Mouse (Mus musculus): ENCODE measurements around the gene Gpr35.
A peak's percentile ranks its signal among the peaks of the same experiment; 100 is the strongest.

Gene Gpr35

DNA sequence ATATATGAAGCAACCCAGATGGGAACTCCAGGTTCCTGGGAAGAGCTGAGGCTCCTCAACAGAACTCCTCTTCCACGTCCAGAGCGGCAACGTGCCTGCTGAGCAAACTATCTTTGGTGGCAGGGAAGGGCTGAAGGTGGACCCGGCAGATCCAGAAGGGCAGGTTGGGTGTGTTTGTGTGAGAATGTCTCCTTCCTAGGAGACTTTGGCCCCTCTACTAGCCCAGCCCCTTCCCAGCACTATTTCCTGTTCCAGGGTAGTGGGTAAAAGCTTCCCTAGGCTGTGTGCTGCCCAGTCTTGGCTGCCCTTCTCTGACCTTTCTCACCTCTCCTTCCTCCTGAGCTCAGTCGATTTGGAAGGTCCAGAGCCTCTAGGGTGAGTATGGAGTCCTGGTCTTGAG lies at the start of gene Gpr35:
TSS of gene Gpr35 (plus strand) at position 259 of the 400 bp plus-strand sequence.
- DNase-seq (ENCODE audit: low read depth in 1 of 2, low spot score in 2 of 2): no peak

DNA sequence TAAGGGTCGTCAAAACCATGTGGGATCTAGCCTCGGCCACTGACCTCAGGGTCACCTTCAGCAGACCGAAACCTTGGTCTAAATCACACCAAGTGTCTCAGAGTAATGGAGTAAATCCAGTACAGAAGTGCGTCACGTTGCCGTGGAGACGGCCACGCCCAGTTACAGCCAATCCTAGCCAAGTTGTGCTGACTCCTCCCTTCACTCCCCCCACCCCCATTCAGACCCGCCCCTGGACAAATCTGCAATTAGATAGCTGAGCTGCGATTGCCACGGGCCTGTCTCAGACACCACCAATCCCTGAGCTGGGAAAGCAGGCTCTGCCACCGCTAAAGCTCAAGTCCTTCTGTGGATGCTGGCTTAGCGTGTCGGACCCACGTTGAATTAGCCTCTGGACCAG lies 47.9 kb upstream of the Gpr35 start, which contains the start of gene Ankmy1:
TSS of gene Ankmy1 (minus strand) at position 121 of the 400 bp plus-strand sequence.
- no peak for DNase-seq (ENCODE audit: low read depth in 1 of 2, low spot score in 2 of 2)

DNA sequence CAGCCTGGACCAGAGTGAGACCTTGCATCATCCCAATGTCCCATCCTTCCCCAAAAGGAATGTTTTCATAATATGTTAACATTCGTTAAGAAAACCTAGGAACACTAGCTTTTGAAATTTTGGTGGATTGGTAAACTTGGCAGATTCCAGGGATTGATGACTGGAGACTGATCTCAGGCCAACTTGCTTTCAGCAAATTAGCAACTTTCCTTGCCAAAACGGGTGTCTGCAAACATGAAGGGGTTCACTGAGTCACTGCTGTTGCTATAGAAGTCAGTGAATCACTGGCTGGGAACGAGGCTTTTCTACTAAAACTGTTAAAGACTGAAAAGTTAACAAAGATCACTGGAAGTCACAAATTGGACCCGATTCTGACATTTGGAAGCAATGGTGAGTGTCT lies 47.0 kb upstream of the Gpr35 start:
- DNase-seq (ENCODE audit: low read depth in 1 of 2, low spot score in 2 of 2): no peak

DNA sequence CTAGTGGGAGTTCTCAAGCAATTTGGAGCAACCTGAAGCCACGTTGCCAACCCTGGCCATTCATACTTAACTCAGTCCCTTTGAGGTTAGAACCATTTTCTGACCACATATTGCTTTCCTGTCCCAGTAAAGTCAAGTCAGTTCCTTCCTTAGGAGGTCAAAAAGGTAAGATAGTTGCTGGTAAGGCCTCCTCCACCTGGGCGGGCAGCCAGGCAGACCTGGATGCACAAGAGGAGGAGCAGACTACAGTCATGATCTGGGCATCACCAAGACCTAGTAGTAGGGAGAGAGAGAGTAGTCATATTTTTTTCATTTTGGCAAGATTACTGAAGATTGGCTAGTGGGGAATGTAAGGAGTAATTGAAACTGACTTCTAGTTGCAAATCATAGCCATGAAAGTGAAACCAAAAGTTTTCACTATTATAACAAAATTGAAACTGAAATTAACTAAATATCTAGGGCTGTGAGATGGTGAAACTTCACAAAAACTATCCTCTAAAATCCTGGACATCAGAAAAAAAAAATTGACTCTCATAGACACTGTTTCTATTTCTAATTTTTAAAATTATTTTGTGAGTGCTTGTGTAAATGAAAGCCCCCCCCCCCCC lies 44.9 kb upstream of the Gpr35 start:
- no peak for DNase-seq (ENCODE audit: low read depth in 1 of 2, low spot score in 2 of 2)

DNA sequence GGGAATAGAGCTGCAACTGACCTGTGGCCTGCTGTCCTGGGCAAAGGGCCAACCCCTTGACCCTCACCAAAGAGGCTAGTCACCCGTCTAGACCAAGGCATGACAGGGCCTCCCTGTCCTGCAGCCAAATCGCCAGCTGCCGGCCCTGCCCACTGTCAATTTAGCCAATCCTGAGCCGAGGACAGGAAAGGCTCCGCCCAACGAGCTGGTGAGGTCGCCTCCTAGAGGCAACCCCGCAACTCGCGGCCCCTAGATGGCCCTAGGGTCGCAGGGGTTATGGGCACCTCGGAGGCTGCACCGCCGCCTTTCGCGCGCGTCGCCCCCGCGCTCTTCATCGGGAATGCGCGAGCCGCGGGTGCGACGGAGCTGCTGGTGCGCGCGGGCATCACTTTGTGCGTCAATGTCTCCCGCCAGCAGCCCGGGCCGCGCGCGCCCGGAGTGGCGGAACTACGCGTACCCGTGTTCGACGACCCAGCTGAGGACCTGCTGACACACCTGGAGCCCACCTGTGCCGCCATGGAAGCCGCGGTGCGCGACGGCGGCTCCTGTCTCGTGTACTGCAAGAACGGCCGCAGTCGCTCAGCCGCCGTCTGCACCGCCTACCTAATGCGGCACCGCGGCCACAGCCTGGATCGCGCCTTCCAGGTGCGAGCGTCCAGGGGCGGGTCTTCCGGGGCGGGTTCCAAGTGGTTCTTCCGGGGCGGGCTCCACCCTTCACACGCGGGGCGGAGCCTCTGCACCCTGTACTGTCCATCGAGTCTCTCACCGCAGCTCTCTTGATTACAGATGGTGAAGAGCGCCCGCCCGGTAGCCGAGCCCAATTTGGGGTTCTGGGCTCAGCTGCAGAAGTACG lies 43.7 kb upstream of the Gpr35 start, which contains the start of gene Dusp28:
TSS of gene Dusp28 (plus strand) at position 203 of the 853 bp plus-strand sequence.
- DNase-seq (ENCODE audit: low read depth in 1 of 2, low spot score in 2 of 2): peak in 1 of 2 experiments; percentile 66

DNA sequence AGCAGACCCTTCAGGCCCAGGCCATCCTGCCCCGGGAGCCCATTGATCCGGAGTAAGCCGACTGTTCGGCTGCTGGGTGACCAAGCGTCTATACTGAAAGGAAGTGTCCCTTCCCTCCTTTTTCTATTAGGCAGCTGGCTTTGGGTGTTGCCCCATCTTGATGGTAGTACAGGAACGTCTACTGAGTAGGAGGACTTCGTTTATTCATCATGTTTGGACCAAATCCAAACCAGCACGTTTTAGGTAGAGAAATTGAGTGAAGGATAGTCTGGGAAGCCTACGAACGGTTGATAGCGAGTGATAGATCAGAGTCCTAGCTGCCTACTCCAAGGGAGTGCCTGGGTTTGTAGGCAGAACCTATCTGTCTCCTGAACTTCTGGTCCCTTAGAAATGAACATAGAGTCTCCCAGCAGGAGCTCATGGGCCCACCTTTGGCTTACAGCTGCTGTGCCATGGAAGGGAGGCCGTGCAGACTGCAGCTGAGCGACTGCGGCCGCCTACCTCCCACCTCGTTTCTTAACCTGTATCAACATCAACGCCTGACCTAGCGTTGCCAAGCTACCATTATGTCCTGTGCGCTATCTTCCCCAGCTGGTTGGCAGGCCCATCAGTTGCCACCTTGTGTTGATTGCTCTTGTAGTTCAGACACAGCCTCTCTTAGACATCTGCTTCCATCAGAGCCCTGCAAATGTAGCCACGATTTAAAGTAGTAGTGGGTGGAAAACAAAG lies 42.9 kb upstream of the Gpr35 start:
- DNase-seq (ENCODE audit: low read depth in 1 of 2, low spot score in 2 of 2): no peak

DNA sequence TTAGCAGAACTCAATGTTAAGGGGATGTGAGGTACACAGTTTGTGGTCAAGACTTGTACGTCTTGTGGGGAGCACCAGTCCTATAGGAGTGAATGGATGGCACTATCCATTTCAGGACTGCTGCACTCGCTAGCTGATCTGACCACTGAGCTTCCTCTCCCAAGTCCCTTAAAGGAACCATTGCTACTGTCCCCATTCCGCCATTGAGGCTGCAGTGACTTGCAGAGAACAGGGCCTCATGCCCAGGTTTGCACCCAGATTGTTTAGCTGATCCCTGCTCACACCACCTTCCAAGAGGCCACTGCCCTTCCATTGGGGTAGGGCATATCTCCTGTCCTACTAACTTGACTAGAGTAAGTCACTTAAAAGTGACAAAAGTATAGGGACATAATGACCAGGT lies 42.0 kb upstream of the Gpr35 start:
- no peak for DNase-seq (ENCODE audit: low read depth in 1 of 2, low spot score in 2 of 2)

DNA sequence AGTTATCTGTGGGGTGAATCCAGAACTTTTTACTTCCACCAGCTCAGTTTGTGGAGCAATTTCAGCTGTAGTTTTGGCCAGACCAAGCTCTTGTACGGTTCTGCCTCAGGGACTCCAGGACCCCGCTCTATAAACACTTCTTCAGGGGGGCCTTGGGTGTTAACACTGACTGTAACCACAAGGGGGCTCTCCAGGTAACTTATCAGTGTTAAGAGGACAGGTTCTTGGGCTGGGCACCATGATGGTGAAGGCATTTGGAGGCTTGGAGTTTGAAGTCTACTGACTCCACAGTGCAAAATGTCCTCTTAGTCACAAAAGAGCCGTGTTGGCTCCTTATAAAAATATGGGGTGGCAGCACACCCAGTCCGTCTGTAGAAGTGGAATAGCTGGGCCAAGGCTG lies 41.6 kb upstream of the Gpr35 start:
- DNase-seq (ENCODE audit: low read depth in 1 of 2, low spot score in 2 of 2): no peak

DNA sequence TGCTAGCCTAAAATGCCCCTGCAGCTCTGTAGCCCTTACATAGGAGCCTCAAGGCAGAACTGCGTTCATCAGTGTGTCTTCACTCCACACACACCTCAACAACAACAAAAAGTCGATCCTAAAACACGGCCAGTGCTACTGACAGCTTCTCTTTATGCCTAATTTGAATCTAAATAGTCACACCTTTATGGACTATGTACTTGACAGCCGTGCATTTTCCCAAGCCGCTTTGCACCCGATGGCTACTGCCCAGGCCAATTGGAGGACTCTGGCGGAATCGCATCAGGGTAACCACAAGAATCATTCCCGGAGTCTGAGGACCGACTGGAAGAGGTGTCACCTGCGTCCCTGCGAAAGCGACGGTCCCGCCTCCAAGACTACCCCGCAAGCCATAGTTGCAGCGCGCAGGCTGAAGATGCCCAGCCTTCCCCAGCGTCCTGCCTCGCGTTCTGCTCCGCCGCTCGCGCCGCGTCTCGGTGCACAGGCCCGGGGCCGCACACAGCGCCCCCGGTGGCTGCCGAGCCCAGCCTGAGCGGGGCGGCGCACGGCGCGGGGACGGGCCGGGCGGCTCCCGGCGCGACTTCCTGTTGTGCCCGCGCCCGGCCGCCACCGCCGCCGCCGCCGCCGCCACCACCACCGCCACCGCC lies 40.3 kb upstream of the Gpr35 start, which contains the start of gene Rnpepl1:
TSS of gene Rnpepl1 (plus strand) at position 545 of the 647 bp plus-strand sequence.
- DNase-seq (ENCODE audit: low read depth in 1 of 2, low spot score in 2 of 2): peak in 1 of 2 experiments; percentile 36

DNA sequence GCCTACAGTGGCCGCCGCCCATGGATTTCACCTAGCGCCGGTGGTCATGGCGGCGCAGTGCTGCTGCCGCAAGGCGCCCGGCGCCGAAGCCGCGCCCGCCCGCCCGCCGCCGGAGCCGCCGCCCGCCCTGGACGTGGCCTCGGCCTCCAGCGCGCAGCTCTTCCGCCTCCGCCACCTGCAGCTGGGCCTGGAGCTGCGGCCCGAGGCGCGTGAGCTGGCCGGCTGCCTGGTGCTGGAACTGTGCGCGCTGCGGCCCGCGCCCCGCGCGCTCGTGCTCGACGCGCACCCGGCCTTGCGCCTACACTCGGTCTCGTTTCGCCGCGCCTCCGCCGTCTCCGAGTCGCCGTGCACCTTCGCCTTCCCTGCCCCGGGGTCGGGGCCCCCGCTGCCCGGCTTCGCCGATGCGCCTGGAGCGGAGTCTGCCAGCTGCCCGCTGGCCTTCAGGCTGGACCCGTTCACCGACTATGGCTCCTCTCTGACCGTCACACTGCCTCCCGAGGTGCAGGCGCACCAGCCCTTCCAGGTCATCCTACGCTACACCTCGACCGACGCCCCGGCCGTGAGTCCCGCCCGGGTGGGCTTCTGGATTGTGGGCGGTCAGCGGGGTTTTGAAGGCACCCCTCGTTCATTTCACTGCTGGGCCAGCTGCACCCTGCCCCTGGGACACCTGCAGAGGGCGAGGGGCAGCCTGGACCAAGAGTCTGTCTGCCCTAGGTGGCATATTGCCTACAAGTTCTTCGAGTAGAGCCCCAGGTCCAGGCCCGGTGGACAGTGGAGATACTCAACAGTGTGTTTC lies 39.5 kb upstream of the Gpr35 start:
- no peak for DNase-seq (ENCODE audit: low read depth in 1 of 2, low spot score in 2 of 2)

DNA sequence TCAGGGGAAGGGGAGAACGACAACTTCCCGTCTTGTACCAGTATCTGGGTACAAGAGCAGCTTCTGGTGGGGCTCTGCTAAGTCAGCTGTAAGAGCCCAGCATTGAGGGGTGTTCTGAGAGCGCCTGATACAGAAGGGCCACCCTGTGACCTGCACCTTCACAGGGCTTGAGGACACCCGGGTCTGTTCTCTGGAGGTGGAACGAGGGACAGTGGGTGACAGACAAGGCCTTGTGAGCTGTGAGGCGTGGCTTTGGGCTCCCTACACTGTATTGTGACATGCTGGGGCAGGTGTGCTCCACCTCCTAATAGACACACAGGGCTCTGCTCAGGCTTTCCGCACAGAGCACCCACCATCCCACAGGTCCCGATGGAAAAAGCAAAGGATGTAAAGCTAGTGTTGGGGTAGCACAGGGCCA lies 38.9 kb upstream of the Gpr35 start:
- no peak for DNase-seq (ENCODE audit: low read depth in 1 of 2, low spot score in 2 of 2)

DNA sequence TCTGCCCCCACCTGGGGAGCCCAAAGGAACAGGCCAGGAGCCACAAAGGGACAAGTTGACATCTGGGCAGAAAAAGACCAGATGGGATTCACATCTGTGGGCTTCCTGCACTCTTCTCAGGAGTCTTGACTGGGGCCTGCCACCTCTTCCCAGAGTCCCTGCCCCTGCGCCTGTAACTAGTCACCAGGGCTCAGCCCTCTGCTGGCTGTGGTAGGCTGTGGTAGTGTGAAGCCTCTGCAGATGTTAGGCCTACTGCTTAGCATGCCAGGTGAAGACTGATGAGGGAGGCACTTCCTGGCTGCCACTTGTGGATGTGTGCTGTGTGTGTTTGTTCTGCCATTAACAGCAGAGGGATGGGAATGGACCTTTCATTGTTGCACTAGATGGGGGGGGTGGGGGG lies 38.4 kb upstream of the Gpr35 start:
- DNase-seq (ENCODE audit: low read depth in 1 of 2, low spot score in 2 of 2): no peak

DNA sequence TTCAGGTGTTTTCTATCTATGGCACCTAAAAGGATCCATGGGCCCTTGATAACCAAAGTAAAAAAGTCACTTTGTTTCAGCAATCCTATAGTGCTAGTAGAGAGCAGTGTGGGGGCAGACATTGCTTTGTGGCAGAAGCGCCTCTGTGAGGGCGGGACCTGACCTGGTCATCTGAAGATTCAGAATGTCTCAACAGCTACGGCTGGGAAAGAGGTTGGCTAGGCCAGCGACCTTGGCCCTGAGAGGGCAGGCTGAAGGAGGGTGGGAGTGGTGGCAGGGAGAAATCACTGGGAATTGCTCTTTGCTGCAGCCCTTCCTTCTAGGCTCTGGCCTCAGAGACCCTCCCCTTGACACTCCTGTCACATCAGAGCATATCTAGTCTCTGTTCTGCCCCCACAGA lies 36.4 kb upstream of the Gpr35 start:
- DNase-seq (ENCODE audit: low read depth in 1 of 2, low spot score in 2 of 2): no peak

DNA sequence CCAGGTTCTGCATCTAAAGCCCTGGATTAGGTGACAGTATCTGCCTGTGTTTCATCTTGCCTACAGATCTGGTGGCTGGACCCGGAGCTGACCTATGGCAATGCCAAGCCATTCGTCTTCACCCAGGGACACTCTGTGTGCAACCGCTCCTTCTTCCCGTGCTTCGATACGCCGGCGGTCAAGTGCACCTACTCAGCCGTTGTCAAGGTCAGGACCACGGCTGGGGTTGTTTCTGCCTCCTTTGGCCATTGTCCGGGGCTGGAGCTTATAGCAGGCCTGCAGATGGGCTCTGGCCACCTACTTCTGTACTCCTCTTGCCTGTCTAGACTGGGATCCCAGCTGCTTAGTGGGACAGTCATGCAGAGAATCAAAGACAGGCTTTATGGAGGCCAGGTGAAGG lies 35.7 kb upstream of the Gpr35 start:
- no peak for DNase-seq (ENCODE audit: low read depth in 1 of 2, low spot score in 2 of 2)

DNA sequence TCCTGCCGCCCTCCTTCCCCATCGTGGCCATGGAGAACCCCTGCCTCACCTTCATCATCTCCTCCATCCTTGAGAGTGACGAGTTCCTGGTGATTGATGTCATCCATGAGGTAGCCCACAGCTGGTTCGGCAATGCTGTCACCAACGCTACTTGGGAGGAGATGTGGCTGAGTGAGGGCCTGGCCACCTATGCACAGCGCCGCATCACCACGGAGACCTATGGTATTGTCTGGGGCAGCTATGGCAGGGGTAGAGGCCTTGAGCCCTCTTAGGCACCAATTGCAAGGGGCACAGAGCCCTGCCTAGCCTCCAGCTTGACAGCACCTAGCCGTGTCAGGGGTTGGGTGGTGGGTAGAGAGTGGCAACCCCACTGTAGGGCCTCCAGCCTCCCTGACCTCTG lies 33.9 kb upstream of the Gpr35 start:
- no peak for DNase-seq (ENCODE audit: low read depth in 1 of 2, low spot score in 2 of 2)

DNA sequence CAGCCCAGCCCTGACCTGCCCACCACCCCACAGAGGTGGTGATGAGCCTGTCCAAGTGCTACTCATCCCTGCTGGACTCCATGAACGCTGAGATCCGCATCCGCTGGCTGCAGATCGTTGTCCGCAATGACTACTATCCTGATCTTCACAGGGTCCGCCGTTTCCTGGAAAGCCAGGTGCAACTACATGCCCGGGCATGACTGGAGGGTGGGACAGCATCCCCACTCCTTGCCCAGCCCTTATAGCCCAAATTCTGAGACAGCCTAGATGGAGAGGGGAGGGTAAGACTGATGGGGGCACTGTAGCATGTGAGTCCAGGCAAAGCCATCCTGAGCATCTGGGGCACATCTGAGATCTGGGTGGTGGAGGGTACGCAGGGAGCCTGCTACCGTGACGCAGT lies 31.5 kb upstream of the Gpr35 start:
- no peak for DNase-seq (ENCODE audit: low read depth in 1 of 2, low spot score in 2 of 2)

DNA sequence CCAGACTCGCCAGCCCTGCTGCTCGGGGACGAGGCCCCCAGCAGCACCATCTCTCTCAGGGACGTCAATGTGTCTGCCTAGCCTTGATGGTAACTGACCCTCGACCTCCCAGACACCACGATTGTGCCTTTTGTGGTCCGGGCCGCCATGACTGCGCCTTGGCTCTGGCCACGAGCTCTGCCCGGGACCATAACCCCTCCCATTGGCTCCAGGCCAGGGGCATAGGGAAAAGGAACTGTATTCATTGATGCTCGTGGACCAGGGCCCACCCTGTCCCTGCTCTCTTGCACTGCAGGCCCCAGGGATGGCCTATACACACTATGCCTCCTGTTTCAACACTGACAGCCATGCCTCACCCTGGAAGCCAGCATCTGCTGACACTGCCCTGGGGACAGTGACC lies 30.9 kb upstream of the Gpr35 start:
- DNase-seq (ENCODE audit: low read depth in 1 of 2, low spot score in 2 of 2): no peak

DNA sequence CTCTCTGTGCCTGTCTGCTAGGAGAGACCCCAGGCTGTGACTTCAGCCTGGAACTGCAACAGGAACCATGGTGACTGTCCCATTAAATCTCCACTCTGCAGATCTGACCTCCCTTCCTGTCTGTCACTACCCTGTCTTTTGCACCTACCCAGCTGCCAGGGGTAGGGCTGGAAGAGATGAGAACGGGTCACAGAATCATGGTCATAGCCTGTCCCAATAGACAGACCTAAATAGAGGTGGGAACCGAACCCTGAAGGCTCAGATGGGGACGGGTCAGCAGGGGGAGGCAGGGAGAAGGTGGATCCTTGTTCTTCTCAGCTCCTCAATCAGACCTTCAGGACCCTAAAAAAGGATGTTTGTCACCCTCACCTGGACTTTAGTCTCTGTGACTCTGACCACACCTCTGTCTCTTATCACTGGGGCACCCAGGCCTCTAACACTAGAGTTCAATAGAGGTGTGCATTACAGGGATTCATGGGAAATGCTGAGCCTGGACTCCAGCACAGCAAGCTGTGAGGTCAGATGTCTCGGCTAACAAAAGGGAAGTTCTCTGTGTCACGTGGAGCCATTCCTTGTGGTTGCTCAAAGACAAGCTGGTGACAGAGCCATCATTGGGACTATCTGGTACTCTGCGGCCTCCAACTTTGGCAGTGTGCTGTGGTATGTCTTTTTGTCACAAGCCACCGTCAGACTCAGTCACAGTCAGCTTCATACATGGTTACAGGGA lies 30.0 kb upstream of the Gpr35 start:
- peak in 1 of 2 experiments; percentile 23 for DNase-seq (ENCODE audit: low read depth in 1 of 2, low spot score in 2 of 2)

DNA sequence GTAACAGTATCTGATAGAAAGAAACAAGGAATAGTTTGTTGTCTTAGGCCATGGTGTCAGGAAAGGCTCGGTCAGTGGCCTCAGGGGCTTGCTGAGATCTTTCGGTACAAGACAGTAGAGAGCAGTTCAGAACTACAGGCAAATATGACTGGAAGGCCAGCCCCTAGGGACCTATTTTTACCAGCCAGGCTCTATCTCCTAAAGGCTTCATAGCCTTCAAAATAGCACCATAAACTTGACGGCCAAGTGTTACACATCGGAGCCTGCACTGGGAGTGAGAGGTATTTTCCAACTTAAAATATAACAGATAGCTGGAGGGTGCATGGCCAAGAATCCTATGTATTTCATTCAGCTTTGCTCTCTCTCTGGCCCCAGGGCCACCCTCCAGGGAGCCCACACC lies 29.2 kb upstream of the Gpr35 start:
- no peak for DNase-seq (ENCODE audit: low read depth in 1 of 2, low spot score in 2 of 2)

All from monocyte, adult 2 months (primary cell).